Mouse (Mus musculus) heart, embryonic 11.5 days (tissue): ENCODE results near the gene Nrp2. TPM values are rescaled to one million over a fixed set of nuclear protein-coding genes. Genes with fewer than 3 reads are reported as not detected.

Experiments used
- ATAC-seq: fragments of 200-750 bp; cut with Nextera tagmentation; replicated peaks from 2 replicates; pipeline ENCODE4 v1.8.0; 2017; ENCODE audit warnings: moderate library complexity; ENCODE audit not compliant: insufficient number of reproducible peaks, low FRiP score, low TSS enrichment
- H3K27ac ChIP-seq: fragments of 300-500 bp; sonication (generic); 2 replicates; pipeline ENCODE4 v1.5.1; 2014; ENCODE audit warnings: mild to moderate bottlenecking, low read depth, low read length
- H3K27me3 ChIP-seq: fragments of 300-500 bp; sonication (generic); 2 replicates; pipeline ENCODE4 v1.6.1; 2014; ENCODE audit warnings: mild to moderate bottlenecking, low read length, mixed read lengths; ENCODE audit not compliant: control insufficient read depth, insufficient read depth
- H3K36me3 ChIP-seq: fragments of 300-500 bp; sonication (generic); 2 replicates; pipeline ENCODE4 v1.6.1; 2014; ENCODE audit warnings: mild to moderate bottlenecking, low read length, moderate library complexity, mixed read lengths; ENCODE audit not compliant: control insufficient read depth, insufficient read depth
- H3K4me1 ChIP-seq: fragments of 300-500 bp; sonication (generic); 2 replicates; pipeline ENCODE4 v1.6.1; 2014; ENCODE audit warnings: low read length; ENCODE audit not compliant: control insufficient read depth, insufficient read depth
- H3K4me2 ChIP-seq: fragments of 300-500 bp; sonication (generic); 2 replicates; pipeline ENCODE4 v1.6.1; 2014; ENCODE audit warnings: mild to moderate bottlenecking, moderate library complexity
- H3K4me3 ChIP-seq: fragments of 300-500 bp; sonication (generic); 2 replicates; pipeline ENCODE4 v1.5.1; 2014; ENCODE audit warnings: low read depth, low read length
- H3K9ac ChIP-seq: fragments of 300-500 bp; sonication (generic); 2 replicates; pipeline ENCODE4 v1.6.1; 2014; ENCODE audit warnings: mild to moderate bottlenecking, low read depth, low read length, moderate library complexity
- H3K9me3 ChIP-seq: fragments of 300-500 bp; sonication (generic); replicated peaks from 2 replicates; pipeline ENCODE4 v1.6.1; 2016; ENCODE audit warnings: low read length; ENCODE audit not compliant: control insufficient read depth
- WGBS: fragments of 180-500 bp; shearing (Covaris S2); extraction: QIAGEN DNeasy Blood & Tissue Kit; methylation state at CpG from one replicate; pipeline ENCODE4 v1.1.7; 2014; ENCODE audit not compliant: insufficient replicate concordance; 5-methylcytosine and 5-hydroxymethylcytosine counted together
- polyA plus RNA-seq: library from polyadenylated mRNA; unstranded; fragments of >200 nt; fragmentation: Nextera tagmentation; extraction: Ambion mirVana; gene quantifications from 2 replicates; pipeline ENCODE4 v1.2.1, GENCODE M21; 2014

The Nrp2 gene
- polyA plus RNA-seq, 1 experiment from 2014 or later = 5.5 TPM

DNA sequence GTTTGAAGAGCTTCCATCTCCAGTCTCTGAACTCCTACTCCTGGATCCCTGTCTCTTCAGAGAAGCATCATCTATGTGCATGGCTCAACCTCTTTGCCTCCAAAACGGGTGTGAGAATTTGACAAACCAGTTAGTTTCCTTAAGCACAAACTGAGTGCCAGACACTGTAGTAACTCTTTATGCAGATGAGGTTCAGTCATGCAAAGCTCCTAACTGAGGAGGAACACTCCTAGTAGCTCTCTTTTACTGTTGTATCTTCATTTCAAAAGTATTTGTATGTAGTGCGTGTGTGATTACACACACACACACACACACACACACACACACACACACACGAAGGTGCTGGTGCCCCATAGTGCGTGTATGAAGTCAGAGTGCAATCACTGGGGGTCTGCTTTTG lies 32.8 kb downstream of the Nrp2 start:
- Histone ChIP-seq H3K27ac (no peak overlapping the region), H3K27me3 (no peaks in the 10 kb centered on the region), H3K4me1 (no peaks in the 10 kb centered on the region), H3K4me2 (no peak overlapping the region), H3K9ac (no peak overlapping the region), H3K4me3 (no peak overlapping the region), H3K9me3 (no peaks in the 10 kb centered on the region), H3K36me3 (no peaks in the 10 kb centered on the region)
- 77% methylated on average over 4 of the region's 4 CpGs for WGBS
- no peak for ATAC-seq

DNA sequence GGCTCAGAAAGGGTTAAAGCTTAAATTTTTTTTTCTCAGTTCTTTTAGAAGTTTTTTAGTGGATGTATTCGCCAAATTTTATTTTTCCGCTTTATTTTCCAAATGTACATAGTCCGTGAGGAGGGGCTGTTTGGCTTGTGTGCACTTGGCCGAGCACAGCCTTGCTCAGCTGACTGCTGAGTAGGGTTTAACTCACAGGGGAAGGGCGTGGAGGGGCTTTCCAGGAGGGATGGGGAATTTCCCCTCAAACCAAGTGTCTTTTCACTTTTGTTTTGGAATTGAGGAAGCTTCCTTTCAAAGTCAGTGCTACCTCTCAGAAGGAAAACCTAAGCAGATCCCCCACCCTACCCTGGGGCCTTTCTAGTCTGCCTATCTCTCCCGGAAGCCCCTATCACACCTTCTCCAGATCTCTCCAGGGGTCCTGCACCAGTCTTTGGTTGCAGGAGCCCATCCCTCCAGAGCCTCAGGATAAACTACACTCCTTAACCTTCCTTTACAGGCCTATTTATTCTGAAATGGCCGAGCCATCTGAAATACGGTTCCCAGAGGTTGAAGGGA lies 33.4 kb downstream of the Nrp2 start:
- H3K27ac ChIP-seq = no peak overlapping the region
- no peaks in the 10 kb centered on the region for H3K4me1 ChIP-seq
- WGBS = 50% methylated on average over 8 of the region's 8 CpGs
- no peaks in the 10 kb centered on the region for H3K9me3 ChIP-seq
- no peak for ATAC-seq
- no peak overlapping the region for H3K9ac ChIP-seq
- H3K4me3 ChIP-seq = no peak overlapping the region
- no peaks in the 10 kb centered on the region for H3K36me3 ChIP-seq
- H3K27me3 ChIP-seq = no peaks in the 10 kb centered on the region
- no peak overlapping the region for H3K4me2 ChIP-seq

DNA sequence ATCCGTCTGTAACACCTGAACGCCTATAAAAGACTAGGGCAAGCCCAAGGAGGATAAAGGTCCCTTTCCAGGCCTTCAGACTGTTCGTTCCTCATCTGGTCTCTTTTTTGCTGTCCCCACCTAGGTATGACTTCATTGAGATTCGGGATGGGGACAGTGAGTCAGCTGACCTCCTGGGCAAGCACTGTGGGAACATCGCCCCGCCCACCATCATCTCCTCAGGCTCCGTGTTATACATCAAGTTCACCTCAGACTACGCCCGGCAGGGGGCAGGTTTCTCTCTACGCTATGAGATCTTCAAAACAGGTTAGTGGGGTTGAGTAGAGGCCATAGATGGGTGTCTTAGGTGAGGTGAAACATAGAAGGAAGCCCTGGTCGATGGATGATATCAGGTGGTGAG lies 35.1 kb downstream of the Nrp2 start:
- H3K27me3 ChIP-seq = no peaks in the 10 kb centered on the region
- WGBS = 80% methylated on average over 11 of the region's 11 CpGs
- no peaks in the 10 kb centered on the region for H3K9me3 ChIP-seq
- no peak overlapping the region for H3K9ac ChIP-seq
- no peak overlapping the region for H3K27ac ChIP-seq
- H3K4me3 ChIP-seq = no peak overlapping the region
- H3K36me3 ChIP-seq = no peaks in the 10 kb centered on the region
- ATAC-seq = no peak
- no peaks in the 10 kb centered on the region for H3K4me1 ChIP-seq
- H3K4me2 ChIP-seq = no peak overlapping the region

DNA sequence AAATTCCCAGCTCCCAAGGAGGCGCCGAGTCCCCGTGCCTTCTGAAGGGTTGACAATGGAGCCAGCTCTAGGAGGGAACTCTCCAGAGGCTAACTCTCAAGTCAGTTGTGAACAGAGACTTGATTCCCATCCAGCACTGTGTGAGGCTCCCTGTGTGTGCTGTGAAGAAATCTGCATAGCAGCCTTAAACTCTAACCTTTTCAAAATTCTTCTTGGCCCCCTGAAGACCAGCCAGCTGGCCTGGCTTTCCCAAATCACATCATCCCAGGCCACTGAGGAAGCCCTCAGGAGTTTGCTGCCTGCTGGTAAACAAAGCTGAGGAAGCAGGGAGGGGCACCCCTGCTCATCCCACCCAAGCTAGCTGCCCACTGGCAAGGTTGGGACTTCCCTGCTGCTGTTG lies 39.0 kb downstream of the Nrp2 start:
- 68% methylated on average over 3 of the region's 3 CpGs for whole genome bisulfite sequencing
- Histone ChIP-seq H3K9me3 (no peaks in the 10 kb centered on the region), H3K9ac (no peak overlapping the region), H3K4me1 (0 out of 2 replicates have a peak, but pooled peaks cover 2% of the 10 kb centered on the region), H3K27me3 (no peaks in the 10 kb centered on the region), H3K36me3 (no peaks in the 10 kb centered on the region), H3K27ac (no peak overlapping the region), H3K4me2 (no peak overlapping the region), H3K4me3 (no peak overlapping the region)
- ATAC-seq = no peak

DNA sequence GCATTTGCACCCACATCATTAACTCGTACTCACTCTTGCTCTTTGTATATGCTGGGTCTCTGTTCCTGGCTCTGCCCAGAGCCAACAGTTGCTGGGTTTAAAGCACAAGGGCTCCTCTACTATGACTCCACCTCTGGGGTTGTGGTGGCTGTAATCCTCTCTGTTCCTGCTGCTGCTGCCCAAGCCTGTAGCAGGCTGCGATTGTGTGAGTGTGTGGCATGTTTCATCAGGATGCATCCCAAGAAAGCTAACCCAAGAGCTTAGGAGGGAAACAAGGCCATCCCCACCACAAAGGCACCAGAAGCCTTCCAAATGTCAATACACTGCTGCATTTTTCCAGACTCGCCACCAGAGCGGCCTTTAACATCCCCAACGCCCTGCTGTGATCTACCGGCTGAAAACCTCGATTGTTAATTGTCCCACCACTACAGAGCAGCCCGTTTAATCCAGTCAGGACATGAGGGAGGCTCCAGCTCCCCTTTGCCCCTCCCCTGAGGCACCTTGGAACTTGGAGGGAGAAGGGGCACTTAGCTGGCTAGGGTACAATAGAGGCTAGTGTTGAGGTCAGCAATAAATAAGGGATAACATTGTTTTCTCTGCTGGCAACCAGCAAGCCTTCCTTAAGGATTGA lies 40.1 kb downstream of the Nrp2 start:
- 29% methylated on average over 8 of the region's 8 CpGs for WGBS
- Histone ChIP-seq H3K27ac (no peak overlapping the region), H3K4me3 (no peak overlapping the region), H3K36me3 (no peaks in the 10 kb centered on the region), H3K4me1 (peaks cover 10% of the 10 kb centered on the region; the same call in 1 of the 2 replicates), H3K4me2 (no peak overlapping the region), H3K9me3 (no peaks in the 10 kb centered on the region), H3K9ac (no peak overlapping the region), H3K27me3 (no peaks in the 10 kb centered on the region)
- ATAC-seq = no peak

DNA sequence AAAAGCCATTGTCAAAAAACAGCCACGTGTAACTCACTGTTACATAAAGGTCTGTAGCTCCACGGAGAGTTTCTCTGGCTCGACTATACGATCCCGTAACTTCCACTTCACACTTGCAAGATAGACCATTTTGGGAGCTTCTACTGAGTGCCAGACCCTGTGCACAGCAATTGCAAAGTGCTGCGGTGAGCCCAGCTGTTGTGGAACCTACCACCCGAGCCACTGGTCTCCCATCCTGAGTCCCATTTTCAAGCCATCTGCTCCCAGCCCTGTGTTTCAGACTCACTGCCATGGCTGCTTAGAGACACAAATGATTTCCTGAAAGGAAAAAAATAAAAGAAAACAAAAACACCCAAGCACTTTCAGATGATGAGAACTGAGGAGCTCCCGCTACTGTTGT lies 42.8 kb downstream of the Nrp2 start:
- H3K9me3 ChIP-seq = no peaks in the 10 kb centered on the region
- H3K4me2 ChIP-seq = no peak overlapping the region
- no peak overlapping the region for H3K27ac ChIP-seq
- peaks cover 3% of the 10 kb centered on the region; the same call in 1 of the 2 replicates for H3K36me3 ChIP-seq
- no peak overlapping the region for H3K9ac ChIP-seq
- H3K4me3 ChIP-seq = no peak overlapping the region
- 91% methylated on average over 8 of the region's 8 CpGs for WGBS
- H3K4me1 ChIP-seq = peaks cover 10% of the 10 kb centered on the region; the same call in 1 of the 2 replicates
- ATAC-seq = no peak
- no peaks in the 10 kb centered on the region for H3K27me3 ChIP-seq

DNA sequence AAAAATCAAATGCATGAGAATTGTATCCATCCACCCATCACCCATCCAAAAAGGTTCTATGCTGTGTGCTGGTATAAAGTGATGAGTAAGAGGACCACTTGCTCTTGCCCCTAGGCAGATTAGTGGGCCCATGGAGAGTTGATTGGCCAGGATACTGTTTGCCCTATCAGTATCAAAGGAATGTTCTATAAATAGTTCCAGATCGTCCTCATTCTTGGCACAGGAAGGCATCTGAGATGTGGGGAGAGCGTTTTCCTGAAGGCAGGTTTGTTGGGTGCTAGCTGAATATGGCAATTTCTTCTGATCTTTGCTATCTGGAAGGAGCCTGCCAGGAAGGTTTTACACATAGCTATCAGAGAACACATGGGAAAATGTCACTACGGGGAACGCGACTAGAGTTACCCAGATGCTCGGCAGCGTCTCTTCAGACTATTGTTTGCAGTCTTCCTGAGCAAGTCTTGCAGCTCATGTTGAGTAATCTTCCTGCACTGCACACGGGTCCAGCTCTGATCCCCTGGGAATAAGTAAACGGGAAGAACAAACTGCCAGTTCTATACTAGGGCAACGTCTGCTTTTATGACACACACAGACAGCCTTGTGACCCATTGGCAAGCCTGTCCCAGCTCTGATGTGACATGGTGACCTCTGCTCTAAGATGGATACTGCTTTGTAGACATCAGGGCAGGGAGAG lies 44.5 kb downstream of the Nrp2 start:
- 45% methylated on average over 10 of the region's 10 CpGs for WGBS
- Histone ChIP-seq H3K4me1 (peaks cover 18% of the 10 kb centered on the region), H3K27ac (no peak overlapping the region), H3K4me2 (no peak overlapping the region), H3K36me3 (peaks cover 3% of the 10 kb centered on the region; the same call in 1 of the 2 replicates), H3K27me3 (no peaks in the 10 kb centered on the region), H3K9me3 (no peaks in the 10 kb centered on the region), H3K9ac (no peak overlapping the region), H3K4me3 (no peak overlapping the region)
- no peak for ATAC-seq

DNA sequence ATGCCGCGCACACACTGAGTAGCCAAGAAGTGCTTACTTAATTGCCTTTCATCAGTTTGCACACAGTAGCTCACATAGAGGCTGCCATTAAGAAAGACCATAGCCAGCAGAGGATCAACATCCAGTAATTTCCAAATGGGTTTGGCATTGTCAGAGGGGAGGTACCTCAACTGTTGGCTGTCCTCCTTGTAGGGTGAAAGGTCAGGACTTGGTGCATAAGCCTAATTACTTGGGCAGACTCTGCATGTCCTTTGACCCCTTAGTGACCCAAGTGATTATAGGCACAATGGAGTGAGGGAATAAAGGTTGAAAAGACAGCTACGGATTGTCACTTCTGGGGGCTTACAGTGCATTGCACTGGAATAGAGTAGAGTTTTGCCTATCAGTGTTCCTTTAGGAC lies 45.3 kb downstream of the Nrp2 start:
- Histone ChIP-seq H3K4me2 (no peak overlapping the region), H3K9me3 (no peaks in the 10 kb centered on the region), H3K4me1 (peaks cover 16% of the 10 kb centered on the region), H3K27me3 (no peaks in the 10 kb centered on the region), H3K27ac (no peak overlapping the region), H3K36me3 (peaks cover 3% of the 10 kb centered on the region; the same call in 1 of the 2 replicates), H3K9ac (no peak overlapping the region), H3K4me3 (no peak overlapping the region)
- ATAC-seq = no peak
- WGBS = 89% methylated on average over 3 of the region's 3 CpGs
